Mouse (Mus musculus) midbrain, embryonic 10.5 days (tissue): Measurements from ENCODE around the gene Cnnm3. TPM values are rescaled to one million over a fixed set of nuclear protein-coding genes. Genes with fewer than 3 reads are reported as not detected.

ENCODE experiments used
- DNase-seq: peaks from one replicate; pipeline ENCODE4 v3.0.0-alpha.2; 2017; ENCODE audit warnings: low spot score
- H3K27ac ChIP-seq: fragments of 300-500 bp; sonication (generic); replicated peaks from 2 replicates; pipeline ENCODE4 v1.5.1; 2016; ENCODE audit warnings: mild to moderate bottlenecking
- H3K27me3 ChIP-seq: fragments of 300-500 bp; sonication (generic); 2 replicates; pipeline ENCODE4 v1.6.1; 2016; ENCODE audit warnings: low read depth, mild to moderate bottlenecking; ENCODE audit not compliant: poor library complexity, severe bottlenecking
- H3K36me3 ChIP-seq: fragments of 300-500 bp; sonication (generic); 2 replicates; pipeline ENCODE4 v1.6.1; 2016; ENCODE audit warnings: mild to moderate bottlenecking, moderate library complexity
- H3K4me1 ChIP-seq: fragments of 300-500 bp; sonication (generic); 2 replicates; pipeline ENCODE4 v1.6.1; 2016
- H3K4me3 ChIP-seq: fragments of 300-500 bp; sonication (generic); 2 replicates; pipeline ENCODE4 v1.5.1; 2016; ENCODE audit warnings: mild to moderate bottlenecking, moderate library complexity
- H3K9me3 ChIP-seq: fragments of 300-500 bp; sonication (generic); replicated peaks from 2 replicates; pipeline ENCODE4 v1.6.1; 2016; ENCODE audit warnings: mild to moderate bottlenecking
- WGBS: fragments of 180-500 bp; shearing (Covaris S2); methylation state at CpG from one replicate; pipeline ENCODE4 v1.1.7; 2016; 5-methylcytosine and 5-hydroxymethylcytosine counted together
- polyA plus RNA-seq: library from polyadenylated mRNA; unstranded; fragments of >200 nt; fragmentation: Nextera tagmentation; extraction: Ambion mirVana; gene quantifications from 2 replicates; pipeline ENCODE4 v1.2.1, GENCODE M21; 2016

Gene Cnnm3
- polyA plus RNA-seq, 1 experiment from 2014 or later, result 2.6 TPM

DNA sequence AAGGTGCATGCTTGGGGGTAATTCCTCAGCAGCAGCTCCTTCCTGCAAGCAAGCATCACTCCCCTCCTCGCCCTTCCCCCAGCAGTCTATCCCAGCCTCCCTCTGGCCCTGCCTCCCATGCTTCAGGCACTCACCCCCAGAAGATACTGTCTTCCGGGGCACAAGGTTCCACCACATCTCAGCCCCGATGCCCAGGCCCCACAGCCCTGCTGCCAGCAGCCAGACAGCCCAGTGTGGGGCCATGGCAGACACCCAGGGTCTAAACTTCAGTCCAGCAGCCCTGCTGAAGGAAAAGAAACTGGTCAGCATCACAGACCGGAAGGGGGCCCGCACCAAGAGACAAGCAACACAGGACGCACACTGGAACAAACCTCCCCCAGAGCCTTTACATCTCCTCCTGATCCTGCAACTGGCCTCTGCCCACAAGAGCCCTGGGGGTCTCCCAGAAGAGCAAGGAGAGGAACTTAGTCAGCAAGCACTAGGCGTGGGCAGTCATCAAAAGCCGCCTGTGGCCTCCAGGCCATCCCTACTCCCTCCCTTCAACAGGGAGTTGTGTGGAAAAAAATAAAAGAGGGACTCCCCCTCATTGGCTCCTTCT lies 44.2 kb downstream of the Cnnm3 start:
- peaks cover 50% of the 10 kb centered on the region for H3K36me3 ChIP-seq
- WGBS, result 10% methylated on average over 8 of the region's 8 CpGs
- H3K4me1 ChIP-seq, result peaks cover 48% of the 10 kb centered on the region
- no peaks in the 10 kb centered on the region for H3K9me3 ChIP-seq
- peak overlapping the region; percentile 94 for H3K4me3 ChIP-seq
- peak; percentile 51 for DNase-seq
- H3K27ac ChIP-seq, result peak overlapping the region; percentile 100
- peaks cover 17% of the 10 kb centered on the region for H3K27me3 ChIP-seq

DNA sequence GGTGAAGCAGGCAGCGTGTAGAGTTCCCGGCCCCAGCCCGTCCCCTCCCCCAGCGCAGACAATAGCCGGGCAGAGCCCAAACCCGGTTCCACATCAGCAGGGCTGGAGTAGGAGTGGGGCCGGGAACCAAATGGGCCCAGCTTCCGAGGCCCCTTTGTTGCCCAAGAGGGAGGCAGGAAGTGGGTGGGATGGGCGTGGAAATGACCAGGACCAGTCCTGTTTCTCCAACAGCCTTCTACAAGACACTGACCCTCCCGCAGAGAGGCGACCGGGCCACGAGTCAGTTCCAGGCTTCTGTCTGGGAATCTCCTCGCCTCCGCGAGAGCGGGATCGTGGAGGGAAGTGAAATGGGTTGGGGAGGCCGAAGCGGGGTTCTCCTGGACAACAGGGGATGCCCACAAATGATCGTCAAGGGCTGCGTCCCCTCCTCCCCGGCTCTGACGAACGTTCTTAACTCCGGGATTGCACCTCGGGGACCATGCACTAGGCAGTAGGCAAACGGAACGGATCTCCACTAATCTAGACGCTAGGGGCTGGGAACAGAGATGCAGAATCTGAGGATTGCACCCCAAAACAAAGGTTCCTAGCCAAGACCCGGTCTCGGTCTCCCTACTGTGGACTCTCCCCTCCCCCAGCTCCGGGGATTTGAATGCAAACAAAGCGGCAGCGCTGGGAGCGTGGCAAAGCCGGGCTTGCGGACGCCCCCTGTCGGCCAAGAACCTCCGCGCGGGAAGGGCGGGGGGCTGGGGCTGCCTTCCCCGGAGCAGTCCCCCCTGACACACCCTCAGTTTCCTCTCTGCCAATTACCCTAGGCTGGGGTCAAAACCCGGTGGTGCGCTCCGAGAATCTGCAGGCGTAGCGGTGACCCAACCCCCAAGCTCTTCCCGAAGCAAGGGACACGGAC lies 45.1 kb downstream of the Cnnm3 start:
- peaks cover 41% of the 10 kb centered on the region for H3K36me3 ChIP-seq
- no peaks in the 10 kb centered on the region for H3K9me3 ChIP-seq
- H3K4me3 ChIP-seq, result peak overlapping the region; percentile 94
- peaks cover 17% of the 10 kb centered on the region for H3K27me3 ChIP-seq
- peaks cover 46% of the 10 kb centered on the region for H3K4me1 ChIP-seq
- H3K27ac ChIP-seq, result peak overlapping the region; percentile 100
- WGBS, result under 1% methylated on average over 52 of the region's 52 CpGs
- DNase-seq, result peak; percentile 96

DNA sequence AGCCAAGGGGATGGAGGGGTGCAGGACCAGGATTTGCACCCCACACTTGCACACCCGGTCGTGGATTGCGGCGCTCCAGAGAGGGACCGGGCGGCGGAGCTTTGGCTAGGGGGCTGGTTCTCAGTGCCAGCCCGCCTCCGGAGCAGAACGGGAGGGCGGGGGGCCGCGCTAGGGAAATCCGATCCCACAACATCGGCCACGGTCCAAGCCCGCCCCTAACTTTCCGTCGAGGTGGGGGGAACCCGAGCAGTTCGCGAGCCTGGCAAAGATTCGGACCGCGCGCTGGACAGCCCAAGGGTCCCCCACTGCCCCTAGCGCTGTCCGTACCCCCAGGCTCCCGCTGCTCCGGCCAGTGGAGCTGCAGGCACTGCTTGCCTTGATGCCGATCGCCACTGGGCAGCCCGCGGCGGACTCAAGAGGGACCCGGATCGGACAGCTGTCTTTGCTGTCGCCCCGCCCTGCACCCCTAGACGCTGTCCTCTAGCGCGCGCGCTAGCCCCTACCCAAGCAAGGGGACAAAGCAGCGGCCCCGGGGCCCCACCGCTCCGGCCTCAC lies 45.9 kb downstream of the Cnnm3 start:
- Histone ChIP-seq H3K4me1 (peaks cover 48% of the 10 kb centered on the region), H3K9me3 (no peaks in the 10 kb centered on the region), H3K4me3 (peak overlapping the region; percentile 94), H3K36me3 (peaks cover 33% of the 10 kb centered on the region), H3K27ac (peak overlapping the region; percentile 100), H3K27me3 (peaks cover 17% of the 10 kb centered on the region)
- under 1% methylated on average over 48 of the region's 48 CpGs for WGBS
- peak; percentile 81 for DNase-seq

DNA sequence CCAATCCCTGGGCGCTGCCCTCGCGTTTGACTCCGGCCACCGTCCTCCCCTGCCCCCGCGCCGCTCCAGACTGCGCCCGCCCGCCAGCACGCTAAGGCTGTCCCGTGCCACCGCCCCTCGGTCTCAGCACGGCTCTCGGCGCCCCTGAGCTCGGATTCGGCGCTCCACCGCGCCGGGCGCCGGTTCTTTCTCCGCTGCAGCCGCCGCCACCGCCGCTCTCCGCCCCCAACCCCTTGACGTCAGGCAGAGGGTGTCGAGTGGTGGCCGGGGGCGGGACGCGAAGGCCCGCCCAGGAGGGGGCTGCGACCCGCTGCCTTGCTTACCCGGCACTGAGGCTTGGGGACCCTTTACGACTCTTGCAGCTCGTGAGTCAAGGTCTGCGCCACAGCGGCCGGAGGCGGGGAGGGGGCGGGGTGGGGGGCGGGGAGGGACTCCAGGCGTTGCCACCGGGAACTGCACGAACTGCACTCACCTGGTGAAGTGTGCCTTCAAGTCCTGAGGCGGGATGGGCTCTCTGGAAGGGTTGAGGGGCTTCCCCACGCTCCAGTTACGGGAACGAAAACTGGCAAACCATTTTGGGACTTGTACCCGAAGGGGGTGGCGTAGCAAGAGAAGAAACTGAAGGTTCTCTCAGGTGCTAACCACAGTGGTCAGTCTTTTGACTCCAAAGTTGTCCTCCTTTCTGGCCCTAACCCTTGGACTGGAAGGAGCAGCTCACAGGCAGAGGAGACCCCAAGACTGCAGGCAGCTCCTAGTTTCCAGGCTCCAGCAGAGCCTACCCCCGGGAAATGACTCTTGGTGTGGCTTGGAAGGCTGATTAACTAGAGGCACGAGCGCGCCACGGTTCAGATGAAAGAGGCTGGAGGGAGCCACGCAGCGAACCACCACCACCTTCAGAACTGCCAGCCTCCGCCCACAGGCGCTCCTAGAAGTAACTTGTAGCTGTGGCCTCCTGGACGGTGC lies 46.6 kb downstream of the Cnnm3 start, which contains the start of gene Sema4c:
TSS of gene Sema4c (minus strand) at position 319 of the 963 bp plus-strand sequence.
- 1% methylated on average over 69 of the region's 69 CpGs for WGBS
- Histone ChIP-seq H3K27me3 (peaks cover 17% of the 10 kb centered on the region), H3K36me3 (peaks cover 26% of the 10 kb centered on the region), H3K9me3 (no peaks in the 10 kb centered on the region), H3K27ac (peak within 1 kb of the TSS; percentile 100), H3K4me3 (peak within 1 kb of the TSS; percentile 94), H3K4me1 (peaks cover 55% of the 10 kb centered on the region)
- peak; percentile 86 for DNase-seq

DNA sequence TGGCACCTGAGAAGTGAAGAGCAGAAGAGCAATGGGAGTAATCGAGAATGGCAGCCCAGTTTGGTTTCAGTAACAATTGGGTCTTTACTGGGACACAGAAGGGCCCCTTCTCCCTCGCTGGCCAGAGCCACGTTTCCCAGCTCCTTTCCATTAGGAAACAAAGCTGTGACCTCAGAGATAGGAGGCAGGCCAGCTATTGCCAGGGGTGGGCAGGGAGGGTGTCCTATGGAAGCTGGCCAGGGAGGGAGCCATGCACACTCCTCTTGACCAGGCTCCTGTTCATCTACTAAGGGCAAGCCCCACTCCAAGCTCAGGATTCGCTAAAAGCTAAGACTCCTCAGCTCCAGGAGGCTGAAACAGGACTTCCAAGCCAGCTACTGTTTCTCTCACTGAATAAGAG lies 47.6 kb downstream of the Cnnm3 start:
- WGBS, result under 1% methylated on average over 4 of the region's 4 CpGs
- peaks cover 50% of the 10 kb centered on the region for H3K4me1 ChIP-seq

DNA sequence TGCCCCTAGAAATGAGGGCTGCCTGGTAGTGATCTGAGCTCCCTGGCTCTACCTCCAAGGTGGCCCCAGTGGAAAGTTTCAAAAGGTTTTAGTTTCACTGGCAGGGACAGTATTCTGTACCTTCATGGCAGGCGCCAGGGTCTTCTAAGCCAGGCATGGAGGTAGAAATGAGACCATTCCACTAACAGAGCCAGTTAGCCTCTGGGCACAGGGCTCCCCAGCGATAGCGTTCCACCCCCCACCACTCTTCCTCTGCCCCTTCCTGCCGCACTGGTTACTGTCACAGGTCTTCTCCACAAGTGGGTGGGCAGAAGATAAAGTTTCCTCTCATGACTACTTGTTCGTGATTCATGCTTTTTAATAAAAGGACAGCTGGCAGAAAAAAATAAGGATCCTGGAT lies 48.2 kb downstream of the Cnnm3 start:
- no peak overlapping the region for H3K4me3 ChIP-seq
- peaks cover 17% of the 10 kb centered on the region for H3K27me3 ChIP-seq
- H3K36me3 ChIP-seq, result peaks cover 10% of the 10 kb centered on the region
- H3K27ac ChIP-seq, result 0 out of 2 replicates have a peak overlapping the region, but pooled peaks have one; percentile 100
- H3K9me3 ChIP-seq, result no peaks in the 10 kb centered on the region
- 75% methylated on average over 5 of the region's 5 CpGs for WGBS
- H3K4me1 ChIP-seq, result peaks cover 44% of the 10 kb centered on the region
- no peak for DNase-seq

More for the DNA sequence above, 47.6 kb downstream of the Cnnm3 start:
- DNase-seq, result no peak
- peak overlapping the region; percentile 94 for H3K4me3 ChIP-seq
- peak overlapping the region; percentile 100 for H3K27ac ChIP-seq
- peaks cover 16% of the 10 kb centered on the region for H3K36me3 ChIP-seq
- H3K27me3 ChIP-seq, result peaks cover 17% of the 10 kb centered on the region
- H3K9me3 ChIP-seq, result no peaks in the 10 kb centered on the region

DNA sequence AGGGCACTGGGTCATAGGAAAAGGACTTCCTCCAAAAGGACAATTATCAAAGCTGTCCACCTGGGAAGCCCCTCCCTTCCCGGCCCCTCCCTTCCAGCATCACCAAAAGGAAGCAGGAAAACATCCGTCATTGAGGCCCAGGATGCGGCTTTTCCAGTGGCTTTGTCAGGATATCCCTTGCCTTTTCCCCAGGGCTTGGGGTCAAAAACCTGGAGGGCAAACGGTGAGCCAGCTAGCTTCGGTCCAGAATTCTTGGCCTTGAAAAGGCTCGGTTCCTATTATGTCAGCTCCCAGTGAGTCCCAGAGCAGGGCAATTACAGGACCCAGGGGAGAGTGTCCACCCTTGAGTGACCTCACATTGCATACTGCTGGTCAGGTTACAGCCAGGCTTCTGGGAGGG lies 49.2 kb downstream of the Cnnm3 start:
- no peak for DNase-seq
- H3K27me3 ChIP-seq, result peaks cover 17% of the 10 kb centered on the region
- no peaks in the 10 kb centered on the region for H3K9me3 ChIP-seq
- H3K4me3 ChIP-seq, result no peak overlapping the region
- peaks cover 35% of the 10 kb centered on the region for H3K4me1 ChIP-seq
- no peak overlapping the region for H3K27ac ChIP-seq
- 64% methylated on average over 6 of the region's 6 CpGs for WGBS
- no peaks in the 10 kb centered on the region for H3K36me3 ChIP-seq

DNA sequence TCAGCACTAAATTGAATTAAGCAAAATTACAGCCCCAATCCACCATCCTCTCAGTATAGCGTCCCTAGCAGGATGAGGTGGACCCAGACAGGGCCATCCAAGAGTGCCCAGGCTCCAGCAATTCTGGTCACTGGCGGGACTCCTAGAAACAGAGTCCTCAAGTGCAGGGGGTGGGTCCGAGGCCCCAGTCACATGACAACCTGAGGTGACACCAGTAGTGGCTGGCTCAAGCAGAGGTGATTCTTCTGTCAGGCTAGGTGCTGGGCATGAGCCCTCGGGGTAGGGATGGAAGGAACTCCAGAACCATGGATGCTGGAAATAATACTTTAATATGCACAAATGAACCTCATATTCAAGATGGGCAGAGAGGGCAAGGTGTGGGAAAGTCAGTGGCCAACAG lies 50.7 kb downstream of the Cnnm3 start:
- no peak overlapping the region for H3K27ac ChIP-seq
- peaks cover 17% of the 10 kb centered on the region for H3K27me3 ChIP-seq
- no peak overlapping the region for H3K4me3 ChIP-seq
- DNase-seq, result no peak
- no peaks in the 10 kb centered on the region for H3K9me3 ChIP-seq
- H3K4me1 ChIP-seq, result peaks cover 45% of the 10 kb centered on the region
- WGBS, result 65% methylated on average over 4 of the region's 4 CpGs
- H3K36me3 ChIP-seq, result no peaks in the 10 kb centered on the region

DNA sequence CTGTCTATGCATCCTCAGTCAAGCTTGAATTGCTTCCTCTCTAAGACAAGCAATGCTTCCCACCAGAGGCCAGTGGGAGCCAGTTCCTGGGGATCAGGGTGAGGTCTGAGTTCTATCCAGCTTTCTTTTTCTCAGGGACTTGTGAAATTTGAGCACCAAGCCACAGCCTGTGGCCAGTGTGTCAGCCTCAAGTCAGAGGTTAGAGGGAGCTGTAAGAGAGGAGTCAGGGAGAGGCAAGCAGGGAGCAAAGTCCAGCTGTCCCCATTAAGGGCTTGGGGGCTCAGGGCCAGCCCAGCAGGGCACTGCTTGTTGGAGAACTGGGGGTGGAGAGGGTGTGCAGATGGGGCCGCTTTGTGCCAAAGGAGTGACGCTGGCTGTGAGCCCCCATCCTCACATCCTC lies 51.5 kb downstream of the Cnnm3 start:
- WGBS, result 72% methylated on average over 2 of the region's 2 CpGs
- Histone ChIP-seq H3K9me3 (no peaks in the 10 kb centered on the region), H3K27me3 (peaks cover 17% of the 10 kb centered on the region), H3K27ac (0 out of 2 replicates have a peak overlapping the region, but pooled peaks have one; percentile 10), H3K36me3 (no peaks in the 10 kb centered on the region), H3K4me3 (no peak overlapping the region), H3K4me1 (peaks cover 51% of the 10 kb centered on the region)
- DNase-seq, result no peak

DNA sequence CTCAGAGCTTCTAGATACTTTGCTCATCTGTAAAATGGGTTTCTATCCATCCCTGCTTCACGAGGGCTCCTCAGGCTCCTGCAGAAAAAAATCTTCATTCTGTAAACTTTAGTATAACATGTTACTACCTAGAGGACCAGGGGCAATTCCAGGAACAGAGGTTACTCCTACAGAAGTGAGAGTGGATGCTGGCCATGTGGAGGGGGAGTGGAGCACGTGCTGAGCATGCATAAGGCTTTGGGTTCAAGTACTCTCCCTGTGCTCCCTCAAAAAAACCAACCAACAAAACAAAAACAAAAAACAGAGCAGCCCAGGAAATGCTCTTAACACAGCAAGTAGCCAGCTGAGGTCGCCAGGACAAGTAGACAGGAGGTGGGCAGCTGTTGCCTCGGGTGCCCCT lies 52.0 kb downstream of the Cnnm3 start:
- H3K27ac ChIP-seq, result no peak overlapping the region
- no peaks in the 10 kb centered on the region for H3K9me3 ChIP-seq
- peaks cover 17% of the 10 kb centered on the region for H3K27me3 ChIP-seq
- no peaks in the 10 kb centered on the region for H3K36me3 ChIP-seq
- WGBS, result 72% methylated on average over 4 of the region's 4 CpGs
- no peak overlapping the region for H3K4me3 ChIP-seq
- H3K4me1 ChIP-seq, result peaks cover 51% of the 10 kb centered on the region
- DNase-seq, result no peak

DNA sequence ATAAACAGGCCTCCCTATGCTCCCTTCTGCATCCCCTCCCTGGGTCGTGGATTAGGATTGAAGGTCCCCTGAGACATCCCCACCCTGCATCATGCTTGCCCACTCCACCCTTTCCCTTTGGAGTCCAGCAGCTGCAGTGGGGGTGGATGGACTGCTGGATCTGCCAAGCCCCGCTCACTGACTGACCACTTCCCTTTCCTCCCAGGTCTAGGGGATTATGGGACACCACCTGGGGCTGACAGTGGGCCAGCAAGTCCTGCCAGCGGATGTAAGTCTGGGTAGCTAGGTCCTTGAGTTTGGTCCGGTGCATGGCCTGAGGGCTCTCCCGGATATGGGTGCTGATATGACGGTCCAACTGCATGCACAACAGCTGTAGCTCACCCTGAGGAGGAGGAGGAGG lies 52.4 kb downstream of the Cnnm3 start:
- Histone ChIP-seq H3K27ac (peak overlapping the region; percentile 42), H3K27me3 (peaks cover 13% of the 10 kb centered on the region), H3K9me3 (no peaks in the 10 kb centered on the region), H3K4me1 (peaks cover 50% of the 10 kb centered on the region), H3K36me3 (no peaks in the 10 kb centered on the region), H3K4me3 (no peak overlapping the region)
- no peak for DNase-seq
- 85% methylated on average over 6 of the region's 6 CpGs for WGBS

DNA sequence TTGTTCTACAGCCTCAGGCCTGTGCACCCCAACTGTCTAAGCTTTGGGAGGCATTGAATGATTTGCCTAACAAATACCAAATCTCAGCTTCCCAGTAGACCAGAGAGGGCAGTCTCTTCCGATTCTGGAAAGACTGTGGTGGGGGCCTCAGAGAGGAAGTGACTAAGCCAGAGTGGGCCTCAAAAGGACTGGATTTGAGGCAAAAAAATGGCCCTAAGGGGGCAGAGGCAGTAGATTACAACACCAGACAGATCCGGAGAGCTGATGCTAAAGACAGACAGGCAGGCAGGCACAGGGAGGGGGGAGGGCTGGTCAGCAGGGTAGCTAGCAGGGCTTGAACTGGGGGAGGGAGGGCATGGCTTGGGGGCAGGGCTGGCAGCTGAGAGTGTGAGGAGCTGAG lies 54.8 kb downstream of the Cnnm3 start:
- Histone ChIP-seq H3K9me3 (no peaks in the 10 kb centered on the region), H3K27me3 (no peaks in the 10 kb centered on the region), H3K36me3 (no peaks in the 10 kb centered on the region), H3K27ac (peak overlapping the region; percentile 11), H3K4me1 (peaks cover 57% of the 10 kb centered on the region), H3K4me3 (no peak overlapping the region)
- no peak for DNase-seq
- 8% methylated on average over 2 of the region's 2 CpGs for WGBS
